Mouse (Mus musculus) thymus, adult 2 months (tissue): ENCODE data around the gene Tmem248.

ENCODE experiments used
- CTCF ChIP-seq: fragments of 200-500 bp; IDR thresholded peaks from 2 replicates; pipeline ENCODE4 v1.5.1; 2012; ENCODE audit warnings: mild to moderate bottlenecking, control low read depth, low read length, moderate library complexity, borderline replicate concordance; ENCODE audit not compliant: control insufficient read depth, poor library complexity, insufficient read depth; ENCODE audit errors: extremely low read depth
- POLR2A ChIP-seq: fragments of 200-500 bp; IDR thresholded peaks from 2 replicates; pipeline ENCODE4 v1.6.1; 2012; ENCODE audit warnings: mild to moderate bottlenecking, low read length, control low read depth, moderate library complexity; ENCODE audit not compliant: control insufficient read depth, poor library complexity, insufficient read depth; ENCODE audit errors: extremely low read depth

- TF ChIP-seq CTCF (no peak), POLR2A (no peak)
These were observed 11.2 kb downstream of the Tmem248 start for GRCm38 (mm10) chr5:130228120-130228519.
